Comparison of ENCODE assay signal across 11 mouse cellular contexts in the genomic region with DNA sequence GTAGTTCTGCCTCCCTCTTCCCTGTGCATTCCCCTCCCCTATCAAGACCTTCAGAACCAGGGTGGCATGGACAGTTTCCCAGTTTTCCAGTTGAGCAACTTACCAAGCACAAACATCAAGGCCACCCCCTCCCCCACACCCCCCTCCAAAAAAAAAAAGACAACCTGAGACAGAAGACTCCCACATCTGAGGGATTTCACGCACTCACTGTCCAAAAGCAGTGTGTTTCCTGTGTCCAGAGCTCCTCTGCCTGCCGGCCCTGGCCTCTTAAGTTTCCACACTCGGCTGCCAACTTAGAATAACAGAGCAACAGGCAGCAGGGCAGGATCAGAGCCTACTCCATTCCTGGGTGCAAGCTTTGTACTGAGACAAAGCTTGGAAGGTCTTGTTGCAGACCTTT.
DNase-seq lines count a peak whose midpoint lies in the region; ATAC-seq lines count a peak whose summit lies in the region.
"Had no signal": no experiment of that assay in that cellular context is flagged by ENCODE, and none has a peak within 500 bp of the region (broad histone marks: within the 10 kb centered on the region; RNA-seq: fewer than 3 reads in every experiment).

No protein-coding gene starts in this region.

- ATAC-seq in kidney, embryonic 14.5 days (ENCODE audit: low FRiP score, low TSS enrichment) = peak; percentile 78; the same call in 1 of the 2 replicates
- 0 out of 2 replicates have a peak, but pooled peaks have one; percentile 1 for ATAC-seq in megakaryocyte, adult 5-6 weeks (ENCODE audit: poor library complexity, severe bottlenecking)
- ATAC-seq in CD4-positive, CD25-positive, alpha-beta regulatory T cell, adult 4 months = no peak
- ATAC-seq in forebrain, embryonic 13.5 days = no peak

- H3K9ac ChIP-seq in kidney, embryonic 14.5 days (ENCODE audit: low read depth, low read length) = no peak overlapping the region
- no peak overlapping the region for H3K9ac ChIP-seq in forebrain, embryonic 13.5 days

- peaks cover 4% of the 10 kb centered on the region; the same call in 1 of the 2 replicates for H3K9me3 ChIP-seq in heart, embryonic 10.5 days
- no peaks in the 10 kb centered on the region for H3K9me3 ChIP-seq in kidney, embryonic 14.5 days (ENCODE audit: control insufficient read depth, low read length)
- no peaks in the 10 kb centered on the region; the same call in 1 of the 2 replicates for H3K9me3 ChIP-seq in forebrain, embryonic 13.5 days (replicated peaks)

- no peak overlapping the region for H3K4me3 ChIP-seq in heart, embryonic 10.5 days
- peak overlapping the region; percentile 12 for H3K4me3 ChIP-seq in brown adipose tissue, adult 24 weeks (ENCODE audit: insufficient read depth, low read depth, low read length)
- H3K4me3 ChIP-seq in kidney, embryonic 14.5 days (ENCODE audit: low read length) = no peak overlapping the region
- H3K4me3 ChIP-seq in forebrain, embryonic 13.5 days = no peak overlapping the region

- intact Hi-C loops in heart, postnatal 25 days (cut with DNase I) = loop anchor here (5.0 kb wide), 1 partner anchor 281 kb away; no protein-coding TSS in a partner anchor

- WGBS in heart, embryonic 10.5 days = 37% methylated on average over 3 of the region's 3 CpGs
- 12% methylated on average over 3 of the region's 3 CpGs for WGBS in kidney, embryonic 14.5 days
- 63% methylated on average over 3 of the region's 3 CpGs for WGBS in forebrain, embryonic 13.5 days

- peaks cover 37% of the 10 kb centered on the region for H3K4me1 ChIP-seq in heart, embryonic 10.5 days
- peaks cover 11% of the 10 kb centered on the region; the same call in 1 of the 2 replicates for H3K4me1 ChIP-seq in brown adipose tissue, adult 24 weeks (ENCODE audit: control insufficient read depth, insufficient read depth, insufficient read length, low read length)
- no peaks in the 10 kb centered on the region for H3K4me1 ChIP-seq in kidney, embryonic 14.5 days (ENCODE audit: control insufficient read depth, insufficient read depth, low read length)
- H3K4me1 ChIP-seq in forebrain, embryonic 13.5 days = no peaks in the 10 kb centered on the region

- no peak for DNase-seq in heart, embryonic 10.5 days (ENCODE audit: low spot score)
- DNase-seq in heart, postnatal 25 days (ENCODE audit: low spot score) = no peak
- no peak for DNase-seq in yolk sac, embryonic 10.5 days (ENCODE audit: low spot score)
- DNase-seq: retina, postnatal 1 day had no signal

- H3K27ac ChIP-seq in heart, embryonic 10.5 days = peak overlapping the region; percentile 59; the same call in 1 of the 2 replicates
- peak overlapping the region; percentile 64 for H3K27ac ChIP-seq in brown adipose tissue, adult 24 weeks (replicated peaks; ENCODE audit: low read depth, low read length)
- H3K27ac ChIP-seq in kidney, embryonic 14.5 days (ENCODE audit: low read depth, low read length) = no peak overlapping the region
- H3K27ac ChIP-seq in forebrain, embryonic 13.5 days = no peak overlapping the region

- H3K36me3 ChIP-seq in heart, embryonic 10.5 days = peaks cover 30% of the 10 kb centered on the region
- no peaks in the 10 kb centered on the region; the same call in 1 of the 2 replicates for H3K36me3 ChIP-seq in kidney, embryonic 14.5 days (ENCODE audit: control insufficient read depth, insufficient read depth, low read length)
- H3K36me3 ChIP-seq in forebrain, embryonic 13.5 days (ENCODE audit: poor library complexity, severe bottlenecking) = peaks cover 22% of the 10 kb centered on the region

- no peaks in the 10 kb centered on the region for H3K27me3 ChIP-seq in heart, embryonic 10.5 days (ENCODE audit: insufficient read depth, poor library complexity, severe bottlenecking)
- H3K27me3 ChIP-seq in kidney, embryonic 14.5 days (ENCODE audit: control insufficient read depth, insufficient read depth, low read length) = no peaks in the 10 kb centered on the region
- H3K27me3 ChIP-seq in forebrain, embryonic 13.5 days = no peaks in the 10 kb centered on the region
- H3K27me3 ChIP-seq: CH12.LX had no signal

- no peak overlapping the region for H3K4me2 ChIP-seq in kidney, embryonic 14.5 days (replicated peaks; ENCODE audit: low read depth, low read length)
- H3K4me2 ChIP-seq in forebrain, embryonic 13.5 days = no peak overlapping the region
- H3K4me2 ChIP-seq: midbrain, embryonic 11.5 days had no signal

Comparison
In these comparisons a context has a peak if more than half of its experiments do, and no peak if none do; other contexts are left out.
1. H3K27ac ChIP-seq: peak in heart, embryonic 10.5 days (single experiment) and brown adipose tissue, adult 24 weeks (single experiment); none in kidney, embryonic 14.5 days (single experiment) and forebrain, embryonic 13.5 days (single experiment).
2. ATAC-seq: peak in kidney, embryonic 14.5 days (single experiment) and megakaryocyte, adult 5-6 weeks (single experiment); none in CD4-positive, CD25-positive, alpha-beta regulatory T cell, adult 4 months (single experiment) and forebrain, embryonic 13.5 days (single experiment).